Mouse (Mus musculus) forebrain, embryonic 12.5 days (tissue): ENCODE measurements around the gene Csnk2b. TPM values are rescaled to one million over a fixed set of nuclear protein-coding genes. Genes with fewer than 3 reads are reported as not detected.

ENCODE experiments used
- ATAC-seq: fragments of 200-750 bp; cut with Nextera tagmentation; 2 replicates; pipeline ENCODE4 v1.8.0; 2017; ENCODE audit warnings: moderate TSS enrichment; ENCODE audit not compliant: low FRiP score
- H3K27ac ChIP-seq: fragments of 300-500 bp; sonication (generic); 2 replicates; pipeline ENCODE4 v1.5.1; 2016; ENCODE audit warnings: mild to moderate bottlenecking
- H3K27me3 ChIP-seq: fragments of 300-500 bp; sonication (generic); 2 replicates; pipeline ENCODE4 v1.6.1; 2016; ENCODE audit warnings: mild to moderate bottlenecking
- H3K36me3 ChIP-seq: fragments of 300-500 bp; sonication (generic); replicated peaks from 2 replicates; pipeline ENCODE4 v1.6.1; 2016; ENCODE audit warnings: mild to moderate bottlenecking
- H3K4me1 ChIP-seq: fragments of 300-500 bp; sonication (generic); 2 replicates; pipeline ENCODE4 v1.6.1; 2016
- H3K4me2 ChIP-seq: fragments of 300-500 bp; sonication (generic); 2 replicates; pipeline ENCODE4 v1.6.1; 2016; ENCODE audit warnings: mild to moderate bottlenecking, moderate library complexity
- H3K4me3 ChIP-seq: fragments of 300-500 bp; sonication (generic); replicated peaks from 2 replicates; pipeline ENCODE4 v1.5.1; 2016; ENCODE audit warnings: mild to moderate bottlenecking
- H3K9ac ChIP-seq: fragments of 300-500 bp; sonication (generic); 2 replicates; pipeline ENCODE4 v1.6.1; 2016; ENCODE audit warnings: mild to moderate bottlenecking
- H3K9me3 ChIP-seq: fragments of 300-500 bp; sonication (generic); 2 replicates; pipeline ENCODE4 v1.6.1; 2016
- WGBS: fragments of 180-500 bp; shearing (Covaris S2); methylation state at CpG from one replicate; pipeline ENCODE4 v1.1.7; 2016; 5-methylcytosine and 5-hydroxymethylcytosine counted together
- polyA plus RNA-seq: library from polyadenylated mRNA; unstranded; fragments of >200 nt; fragmentation: Nextera tagmentation; extraction: Ambion mirVana; gene quantifications from 2 replicates; pipeline ENCODE4 v1.2.1, GENCODE M21; 2016

Gene Csnk2b
- polyA plus RNA-seq, 1 experiment from 2014 or later: 284 TPM

DNA sequence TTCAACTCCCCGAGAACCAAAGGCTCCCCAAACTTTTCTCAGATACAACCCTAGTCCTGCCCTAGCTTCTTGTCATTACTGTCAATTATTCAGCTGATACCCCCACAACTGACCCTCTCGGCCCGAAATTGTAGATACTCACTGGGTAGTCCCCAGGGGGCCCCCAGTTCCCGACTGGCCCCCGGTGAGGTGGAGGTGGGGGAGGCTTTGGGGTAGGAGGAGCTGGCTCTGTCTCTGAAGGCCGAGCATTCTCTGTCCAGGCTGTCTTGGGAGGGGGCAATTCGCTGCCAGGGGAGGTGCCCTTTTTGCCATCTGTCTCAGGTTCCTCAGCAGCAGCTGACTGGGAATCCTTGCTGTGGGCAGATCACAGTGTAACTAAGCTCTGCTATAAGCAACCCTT is 37.8 kb upstream of the Csnk2b start:
- no peak for ATAC-seq
- Histone ChIP-seq H3K9me3 (no peaks in the 10 kb centered on the region), H3K36me3 (peaks cover 82% of the 10 kb centered on the region), H3K4me1 (peaks cover 22% of the 10 kb centered on the region), H3K9ac (no peak overlapping the region), H3K4me3 (no peak overlapping the region), H3K27me3 (no peaks in the 10 kb centered on the region), H3K4me2 (no peak overlapping the region), H3K27ac (no peak overlapping the region)
- WGBS: 91% methylated on average over 7 of the region's 7 CpGs

DNA sequence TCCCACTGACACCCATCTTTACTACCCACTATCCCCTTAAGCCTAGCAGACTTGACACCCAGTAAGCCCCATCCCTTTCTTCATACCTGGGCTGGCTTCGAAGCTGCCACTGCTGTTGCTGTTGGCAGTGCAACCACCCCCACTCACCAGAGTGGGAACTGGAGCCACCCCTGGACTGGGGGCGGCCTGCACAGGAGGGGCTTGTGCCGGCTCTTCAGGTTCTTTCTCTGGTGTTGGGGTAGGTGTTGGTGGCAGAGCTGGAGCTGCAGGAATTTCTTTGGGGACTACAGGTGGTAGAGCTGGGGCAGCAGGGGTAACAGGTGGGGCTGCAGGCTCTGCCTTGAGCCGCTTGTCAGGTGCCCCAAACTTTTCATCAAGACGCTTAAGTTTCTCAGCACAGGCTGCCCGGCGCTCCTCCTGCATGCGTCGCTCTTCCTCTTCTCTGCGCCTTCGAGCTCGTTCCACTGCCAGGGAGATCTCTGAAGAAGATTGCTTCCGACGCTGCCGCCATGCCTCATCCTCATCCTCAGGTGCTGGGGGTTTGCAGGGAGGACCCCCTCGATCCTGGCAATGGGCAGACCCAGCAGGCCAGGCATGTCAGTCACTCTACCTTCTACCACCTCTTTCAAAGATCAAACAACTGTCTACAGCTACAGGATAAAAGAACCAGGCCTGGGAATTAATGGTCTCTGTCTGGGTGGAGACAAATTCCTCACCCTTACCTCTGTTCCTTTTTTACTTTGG is 37.2 kb upstream of the Csnk2b start:
- Histone ChIP-seq H3K27me3 (no peaks in the 10 kb centered on the region), H3K4me1 (peaks cover 22% of the 10 kb centered on the region), H3K27ac (no peak overlapping the region), H3K9me3 (no peaks in the 10 kb centered on the region), H3K36me3 (peaks cover 88% of the 10 kb centered on the region), H3K4me2 (no peak overlapping the region), H3K4me3 (no peak overlapping the region), H3K9ac (no peak overlapping the region)
- no peak for ATAC-seq
- 95% methylated on average over 16 of the region's 16 CpGs for WGBS

DNA sequence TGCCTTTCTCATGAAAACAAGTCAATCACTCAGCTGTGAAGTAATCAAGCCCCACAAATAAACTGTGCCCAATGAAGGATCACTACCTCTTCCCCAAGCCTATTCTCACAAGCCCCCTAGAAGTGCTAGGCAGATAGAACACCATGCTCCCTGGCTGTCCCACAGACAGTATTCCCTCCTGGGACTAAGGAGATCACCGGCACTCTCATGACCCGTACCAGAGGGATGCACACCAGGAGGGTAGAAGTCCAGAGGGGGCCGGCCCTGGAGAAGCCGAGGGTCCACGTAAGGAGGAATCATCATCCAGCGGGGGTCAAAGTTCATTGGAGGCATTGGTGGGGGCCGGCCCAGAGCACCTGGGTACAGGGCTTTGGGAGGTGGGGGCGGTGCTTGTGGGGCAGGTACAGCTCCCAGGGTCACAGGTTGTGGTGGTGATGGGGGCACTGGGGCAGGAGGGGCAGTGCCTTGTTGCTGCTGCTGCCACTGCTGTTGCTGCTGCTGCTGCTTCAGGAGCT is 35.9 kb upstream of the Csnk2b start:
- Histone ChIP-seq H3K4me2 (no peak overlapping the region), H3K27ac (no peak overlapping the region), H3K27me3 (no peaks in the 10 kb centered on the region), H3K9me3 (no peaks in the 10 kb centered on the region), H3K9ac (no peak overlapping the region), H3K4me1 (peaks cover 13% of the 10 kb centered on the region), H3K36me3 (peaks cover 100% of the 10 kb centered on the region), H3K4me3 (no peak overlapping the region)
- WGBS: 95% methylated on average over 8 of the region's 8 CpGs
- ATAC-seq: no peak

DNA sequence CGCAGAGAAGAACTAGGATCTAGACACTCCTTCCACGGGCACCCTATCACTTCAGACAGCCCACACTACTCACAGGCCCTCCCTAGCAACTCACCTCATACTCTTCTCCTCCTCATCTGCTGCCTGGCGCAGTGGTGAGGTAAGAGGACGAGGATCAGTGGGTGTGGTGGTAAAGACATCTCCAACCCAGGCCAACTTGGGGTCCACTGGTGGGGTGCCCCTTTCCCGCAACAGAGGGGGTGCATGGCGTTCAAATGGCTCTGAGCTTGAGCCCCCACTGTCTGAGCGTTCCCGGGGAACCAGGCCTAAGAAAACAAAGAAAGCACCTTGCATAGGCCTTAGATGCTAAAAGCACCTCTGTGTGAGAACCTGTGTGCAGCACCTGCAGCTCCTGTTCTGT is 35.4 kb upstream of the Csnk2b start:
- Histone ChIP-seq H3K4me3 (no peak overlapping the region), H3K27ac (no peak overlapping the region), H3K4me1 (peaks cover 8% of the 10 kb centered on the region), H3K9me3 (no peaks in the 10 kb centered on the region), H3K9ac (no peak overlapping the region), H3K4me2 (no peak overlapping the region), H3K36me3 (peaks cover 100% of the 10 kb centered on the region), H3K27me3 (no peaks in the 10 kb centered on the region)
- ATAC-seq: no peak
- 92% methylated on average over 8 of the region's 8 CpGs for WGBS

DNA sequence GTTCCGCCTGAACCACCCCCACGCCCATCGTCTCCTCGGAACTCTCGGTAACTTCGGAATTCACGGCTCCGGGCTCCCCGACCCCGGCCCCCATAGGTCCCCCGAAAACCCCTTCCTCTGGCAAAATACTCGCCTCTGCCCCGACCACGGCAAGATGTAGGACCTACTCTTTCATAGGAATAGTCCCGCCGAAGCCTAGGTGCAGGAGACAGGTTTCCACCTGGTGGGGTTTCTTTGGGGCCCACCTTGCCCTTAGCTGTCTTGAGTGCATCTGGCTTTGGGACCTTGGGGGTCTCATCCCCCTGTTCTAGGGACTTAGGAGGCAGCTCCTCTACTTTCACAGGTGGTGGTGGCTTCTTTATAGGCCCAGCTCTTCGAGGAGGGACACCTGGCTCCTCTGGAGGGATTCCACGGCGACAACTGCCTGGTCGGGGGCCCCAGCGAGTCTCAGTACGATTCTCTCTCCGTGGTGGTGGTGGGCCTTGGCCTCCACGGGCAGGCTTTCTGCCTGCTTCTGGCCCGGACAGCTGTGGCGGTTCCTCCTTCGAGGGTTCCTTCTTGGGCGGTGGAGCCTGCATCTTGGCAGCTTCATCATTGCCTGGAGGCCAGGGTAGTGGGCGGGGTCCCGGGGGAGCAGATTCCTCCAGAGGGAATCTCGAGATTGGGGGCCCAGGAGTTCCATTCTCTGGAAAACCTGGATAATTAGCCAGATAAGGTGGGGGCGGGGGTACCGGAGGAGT is 34.8 kb upstream of the Csnk2b start:
- H3K4me1 ChIP-seq: peaks cover 2% of the 10 kb centered on the region; the same call in 1 of the 2 replicates
- H3K4me3 ChIP-seq: no peak overlapping the region
- no peaks in the 10 kb centered on the region for H3K27me3 ChIP-seq
- no peak for ATAC-seq
- peaks cover 100% of the 10 kb centered on the region for H3K36me3 ChIP-seq
- H3K4me2 ChIP-seq: no peak overlapping the region
- H3K9me3 ChIP-seq: no peaks in the 10 kb centered on the region
- WGBS: 93% methylated on average over 33 of the region's 33 CpGs
- H3K27ac ChIP-seq: no peak overlapping the region
- no peak overlapping the region for H3K9ac ChIP-seq

DNA sequence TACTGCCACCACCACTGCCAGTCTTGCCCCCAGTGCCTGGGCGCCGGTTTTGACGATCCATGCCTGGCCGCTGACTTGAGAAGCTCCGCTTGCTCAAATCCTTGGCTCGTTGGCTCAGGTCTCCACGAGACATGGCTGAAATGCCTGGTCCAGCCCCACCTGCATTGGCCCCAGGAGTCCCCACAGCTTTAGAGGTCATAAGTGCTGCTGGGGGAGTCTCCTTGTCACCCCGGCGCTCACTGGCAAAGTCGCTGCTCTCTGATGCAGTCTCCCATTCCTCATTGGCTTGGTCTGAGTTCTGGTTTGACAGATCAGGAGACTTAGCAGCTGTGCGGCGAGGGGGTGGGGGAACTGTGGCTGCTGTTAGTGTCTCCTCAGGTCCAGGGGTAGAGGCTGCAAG is 33.6 kb upstream of the Csnk2b start:
- Histone ChIP-seq H3K27me3 (no peaks in the 10 kb centered on the region), H3K9me3 (no peaks in the 10 kb centered on the region), H3K27ac (no peak overlapping the region), H3K9ac (no peak overlapping the region), H3K4me3 (no peak overlapping the region), H3K36me3 (peaks cover 99% of the 10 kb centered on the region), H3K4me1 (no peaks in the 10 kb centered on the region), H3K4me2 (no peak overlapping the region)
- ATAC-seq: no peak
- 94% methylated on average over 12 of the region's 12 CpGs for WGBS

DNA sequence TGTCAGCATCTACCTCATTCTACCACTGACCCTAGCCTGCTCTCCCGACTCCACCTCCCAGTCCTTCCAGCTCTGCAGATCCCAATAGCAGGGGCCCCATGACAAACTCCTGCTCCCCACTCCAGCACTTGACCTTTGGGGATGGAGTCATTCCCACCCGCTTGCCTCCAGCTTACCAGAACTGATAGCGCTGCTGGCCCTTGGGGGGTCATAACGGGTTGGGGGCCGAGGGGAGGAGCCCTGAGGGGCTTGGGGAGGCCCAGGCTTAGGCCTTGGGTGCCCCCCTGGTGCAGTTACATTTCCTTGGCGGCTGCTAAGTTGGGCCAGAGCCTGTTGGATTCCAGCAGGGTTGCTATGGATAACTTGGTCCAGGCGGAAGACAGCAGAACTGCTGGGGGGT is 32.8 kb upstream of the Csnk2b start:
- H3K27me3 ChIP-seq: no peaks in the 10 kb centered on the region
- H3K9me3 ChIP-seq: no peaks in the 10 kb centered on the region
- no peak overlapping the region for H3K9ac ChIP-seq
- no peak overlapping the region for H3K27ac ChIP-seq
- H3K4me2 ChIP-seq: no peak overlapping the region
- 88% methylated on average over 7 of the region's 7 CpGs for WGBS
- H3K4me3 ChIP-seq: no peak overlapping the region
- no peak for ATAC-seq
- H3K36me3 ChIP-seq: peaks cover 99% of the 10 kb centered on the region
- H3K4me1 ChIP-seq: no peaks in the 10 kb centered on the region

DNA sequence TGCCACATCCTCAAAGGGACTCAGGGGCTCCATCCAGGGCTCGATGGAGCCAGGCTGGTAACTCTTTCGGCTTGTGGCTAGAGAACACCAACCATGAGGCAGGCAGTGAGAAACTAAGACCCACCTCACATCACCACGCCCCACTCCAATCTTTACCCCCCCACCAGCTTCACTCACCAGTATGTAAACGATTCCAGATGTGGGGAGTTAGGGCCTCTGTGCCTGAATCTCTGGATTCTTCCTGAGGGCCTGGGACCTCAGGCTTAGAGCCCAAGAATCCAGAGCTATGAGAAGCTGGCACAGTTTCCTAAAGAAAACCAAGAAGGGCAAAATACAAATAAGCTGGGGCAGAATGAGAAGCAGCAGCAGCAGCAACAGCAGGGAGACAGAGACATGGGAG is 32.1 kb upstream of the Csnk2b start:
- peaks cover 99% of the 10 kb centered on the region for H3K36me3 ChIP-seq
- no peak overlapping the region for H3K9ac ChIP-seq
- H3K4me3 ChIP-seq: no peak overlapping the region
- no peaks in the 10 kb centered on the region for H3K27me3 ChIP-seq
- 82% methylated on average over 4 of the region's 4 CpGs for WGBS
- no peak overlapping the region for H3K27ac ChIP-seq
- H3K4me2 ChIP-seq: no peak overlapping the region
- no peak for ATAC-seq
- no peaks in the 10 kb centered on the region for H3K4me1 ChIP-seq
- no peaks in the 10 kb centered on the region for H3K9me3 ChIP-seq

DNA sequence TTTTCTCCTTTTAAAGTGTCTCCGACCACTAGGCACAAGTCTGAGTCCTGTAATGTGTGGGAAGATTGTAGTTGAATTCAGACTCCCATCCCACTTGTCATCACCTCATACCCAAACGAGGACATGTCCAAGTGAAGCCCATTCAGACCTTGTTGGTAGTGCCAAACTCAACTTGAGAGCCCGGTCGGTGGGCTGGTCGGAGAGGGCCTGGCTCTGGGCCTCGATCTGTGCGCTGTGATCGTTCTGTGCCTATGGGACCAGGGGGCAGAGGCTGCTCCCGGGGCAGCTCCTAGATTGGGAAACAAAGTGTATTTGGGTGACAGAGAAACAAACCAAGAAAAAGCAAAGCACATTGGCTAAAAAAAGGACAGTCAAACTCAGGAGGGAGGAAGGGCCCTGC is 31.2 kb upstream of the Csnk2b start:
- Histone ChIP-seq H3K36me3 (peaks cover 99% of the 10 kb centered on the region), H3K9ac (no peak overlapping the region), H3K27ac (no peak overlapping the region), H3K4me3 (no peak overlapping the region), H3K4me2 (no peak overlapping the region), H3K4me1 (no peaks in the 10 kb centered on the region), H3K27me3 (no peaks in the 10 kb centered on the region), H3K9me3 (no peaks in the 10 kb centered on the region)
- WGBS: 90% methylated on average over 9 of the region's 9 CpGs
- ATAC-seq: no peak

DNA sequence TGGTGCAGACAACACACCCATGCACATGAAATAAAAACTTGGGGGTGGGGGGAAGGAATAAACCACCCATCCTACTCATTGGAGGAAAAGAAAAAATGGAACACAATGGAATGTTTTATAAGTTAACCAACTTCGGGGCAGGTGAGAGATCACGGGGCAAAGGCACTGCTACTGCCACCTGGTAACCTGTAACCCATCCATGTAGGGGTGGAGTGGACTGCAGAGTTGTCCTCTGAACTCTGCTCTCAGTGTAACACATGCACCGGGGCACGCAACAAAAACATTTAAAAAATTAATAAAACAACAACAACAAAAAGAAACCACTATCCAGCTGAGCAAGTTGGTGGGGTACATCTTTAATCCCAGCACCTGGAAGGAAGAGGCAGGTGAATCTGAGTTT is 30.3 kb upstream of the Csnk2b start:
- peaks cover 97% of the 10 kb centered on the region for H3K36me3 ChIP-seq
- 97% methylated on average over 4 of the region's 4 CpGs for WGBS
- no peak overlapping the region for H3K9ac ChIP-seq
- H3K9me3 ChIP-seq: no peaks in the 10 kb centered on the region
- H3K4me2 ChIP-seq: no peak overlapping the region
- H3K27ac ChIP-seq: no peak overlapping the region
- no peaks in the 10 kb centered on the region for H3K27me3 ChIP-seq
- no peak for ATAC-seq
- H3K4me1 ChIP-seq: no peaks in the 10 kb centered on the region
- H3K4me3 ChIP-seq: no peak overlapping the region

DNA sequence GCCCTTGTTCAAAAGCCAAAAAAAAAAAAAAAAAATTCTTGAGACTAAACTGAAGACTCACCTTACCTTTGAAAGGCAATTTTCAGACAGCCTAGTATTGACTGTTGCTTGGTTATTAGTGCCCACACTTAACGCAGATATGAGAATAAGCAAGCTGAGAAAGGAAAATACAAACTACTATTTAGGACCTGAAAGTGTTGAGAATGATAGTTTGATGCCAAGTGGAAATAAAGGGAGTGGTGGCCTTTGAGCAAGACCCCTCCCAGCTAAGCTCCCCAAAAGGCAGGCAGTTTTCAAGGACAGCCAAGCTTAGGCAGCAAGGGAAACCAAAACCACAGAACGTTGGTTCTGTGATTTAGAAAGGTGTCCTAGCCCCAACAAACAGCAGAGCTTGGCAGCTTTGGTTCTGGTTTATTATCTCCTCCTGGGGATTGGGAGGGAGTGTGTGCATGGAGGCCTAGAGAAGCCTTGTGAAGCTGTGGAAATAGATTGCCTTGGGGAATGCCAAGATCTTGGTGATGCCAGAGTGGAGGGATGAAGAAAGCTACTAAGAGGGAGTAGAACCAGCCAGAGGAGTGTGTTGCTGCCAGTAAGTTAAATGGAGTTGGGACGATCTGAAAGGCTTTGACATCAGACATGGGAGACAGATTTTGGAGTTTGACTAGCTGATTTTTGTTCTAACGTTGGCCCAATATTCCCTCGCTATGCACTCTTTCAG is 26.2 kb upstream of the Csnk2b start:
- H3K4me1 ChIP-seq: no peaks in the 10 kb centered on the region
- peaks cover 4% of the 10 kb centered on the region; the same call in 1 of the 2 replicates for H3K9me3 ChIP-seq
- peaks cover 97% of the 10 kb centered on the region for H3K36me3 ChIP-seq
- no peak overlapping the region for H3K27ac ChIP-seq
- H3K4me2 ChIP-seq: no peak overlapping the region
- no peak overlapping the region for H3K9ac ChIP-seq
- H3K4me3 ChIP-seq: no peak overlapping the region
- H3K27me3 ChIP-seq: no peaks in the 10 kb centered on the region
- ATAC-seq: no peak
- WGBS: 71% methylated on average over 5 of the region's 5 CpGs

DNA sequence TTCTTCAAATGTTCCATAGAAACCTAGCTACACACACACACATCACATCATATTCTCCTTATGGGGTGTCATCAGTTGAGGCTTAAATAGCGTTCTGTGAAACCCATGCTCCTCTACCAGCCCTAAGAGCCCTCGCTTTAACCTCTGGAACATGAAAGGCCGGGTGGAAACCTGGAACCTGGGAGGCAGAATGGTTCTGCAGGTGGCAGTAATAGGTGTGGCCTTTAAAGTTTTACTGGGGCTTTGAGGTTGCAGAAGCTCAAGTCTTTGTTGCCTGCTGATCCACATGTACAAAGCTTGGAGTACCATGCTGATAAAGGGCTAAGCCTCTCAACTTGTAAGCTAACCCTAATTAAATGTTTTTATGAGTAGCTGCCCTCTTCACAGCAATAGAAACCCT is 25.5 kb upstream of the Csnk2b start:
- H3K27me3 ChIP-seq: no peaks in the 10 kb centered on the region
- no peak for ATAC-seq
- no peak overlapping the region for H3K27ac ChIP-seq
- WGBS: 58% methylated on average over 3 of the region's 3 CpGs
- H3K36me3 ChIP-seq: peaks cover 97% of the 10 kb centered on the region
- no peak overlapping the region for H3K9ac ChIP-seq
- H3K4me3 ChIP-seq: no peak overlapping the region
- peaks cover 4% of the 10 kb centered on the region; the same call in 1 of the 2 replicates for H3K9me3 ChIP-seq
- no peaks in the 10 kb centered on the region for H3K4me1 ChIP-seq
- H3K4me2 ChIP-seq: no peak overlapping the region
